ENCODE assay signal across 9 mouse cellular contexts in genomic region chr6:38992016-38992415, GRCm38 (mm10).
DNase-seq lines count a peak whose midpoint lies in the region; ATAC-seq lines count a peak whose summit lies in the region.
"Had no signal": no experiment of that assay in that cellular context is flagged by ENCODE, and none has a peak within 500 bp of the region (broad histone marks: within the 10 kb centered on the region; RNA-seq: fewer than 3 reads in every experiment).

No protein-coding gene starts in this region.

- peak; percentile 64 to 76 for DNase-seq in lung, adult 18-20 months
- no peak for DNase-seq in lung, postnatal 4 days
- peak; percentile 35 for DNase-seq in adrenal gland, postnatal 10 days
- peak; percentile 41 to 52 for DNase-seq in kidney, postnatal 36 days
- no peak for DNase-seq in embryo, embryonic 9.5 days (ENCODE audit: extremely low spot score)
- no peak for DNase-seq in ovary, postnatal 10 days (ENCODE audit: low spot score)
- DNase-seq in cerebellum, adult 9-10 months: no peak
- DNase-seq: cerebellum, adult 18-20 months had no signal

- peak; percentile 39; the same call in 1 of the 2 replicates for ATAC-seq in neutrophil, adult 5-6 weeks (ENCODE audit: extremely low read depth, insufficient number of reproducible peaks, low FRiP score, poor library complexity, severe bottlenecking)

Comparison
In these comparisons a context has a peak if more than half of its experiments do, and no peak if none do; other contexts are left out.
1. DNase-seq: peak in lung, adult 18-20 months (2 of 2), adrenal gland, postnatal 10 days (single experiment) and kidney, postnatal 36 days (2 of 2); none in lung, postnatal 4 days (0 of 2), embryo, embryonic 9.5 days (single experiment), ovary, postnatal 10 days (single experiment) and cerebellum, adult 9-10 months (single experiment).